Mouse (Mus musculus): ENCODE measurements around the gene Rab11fip5. TPM values are rescaled to one million over a fixed set of nuclear protein-coding genes. Genes with fewer than 3 reads are reported as not detected.

The Rab11fip5 gene
- polyA plus RNA-seq, 1 experiment from 2014 or later = 17.5 TPM

GRCm38 (mm10) chr6:85339273-85339901 is 35.0 kb downstream of the Rab11fip5 start:
- peaks cover 17% of the 10 kb centered on the region for H3K27me3 ChIP-seq (ENCODE audit: control insufficient read depth, insufficient read depth, low read length)
- no peak for ATAC-seq (replicated peaks; ENCODE audit: insufficient number of reproducible peaks, low FRiP score, low TSS enrichment)
- peaks cover 6% of the 10 kb centered on the region; the same call in 1 of the 2 replicates for H3K36me3 ChIP-seq (ENCODE audit: control insufficient read depth, insufficient read depth, low read length)
- H3K4me3 ChIP-seq (ENCODE audit: low read depth, low read length) = no peak overlapping the region
- no peak overlapping the region for H3K4me2 ChIP-seq
- H3K27ac ChIP-seq (ENCODE audit: low read depth, low read length) = no peak overlapping the region
- H3K9ac ChIP-seq (ENCODE audit: low read depth, low read length) = no peak overlapping the region
- H3K9me3 ChIP-seq (replicated peaks; ENCODE audit: control insufficient read depth, low read length) = no peaks in the 10 kb centered on the region
- 78% methylated on average over 1 of the region's 1 CpGs for WGBS (ENCODE audit: insufficient replicate concordance)
- H3K4me1 ChIP-seq (ENCODE audit: control insufficient read depth, insufficient read depth, low read length) = no peaks in the 10 kb centered on the region

- WGBS (ENCODE audit: insufficient replicate concordance) = 74% methylated on average over 9 of the region's 9 CpGs
- Histone ChIP-seq H3K36me3 (ENCODE audit: control insufficient read depth, insufficient read depth, low read length) (peaks cover 6% of the 10 kb centered on the region; the same call in 1 of the 2 replicates), H3K9me3 (replicated peaks; ENCODE audit: control insufficient read depth, low read length) (no peaks in the 10 kb centered on the region), H3K27me3 (ENCODE audit: control insufficient read depth, insufficient read depth, low read length) (peaks cover 16% of the 10 kb centered on the region), H3K4me2 (no peak overlapping the region), H3K27ac (ENCODE audit: low read depth, low read length) (no peak overlapping the region), H3K4me3 (ENCODE audit: low read depth, low read length) (no peak overlapping the region), H3K9ac (ENCODE audit: low read depth, low read length) (no peak overlapping the region), H3K4me1 (ENCODE audit: control insufficient read depth, insufficient read depth, low read length) (no peaks in the 10 kb centered on the region)
- ATAC-seq (replicated peaks; ENCODE audit: insufficient number of reproducible peaks, low FRiP score, low TSS enrichment) = no peak
Measured at GRCm38 (mm10) chr6:85336944-85337343, 37.5 kb downstream of the Rab11fip5 start.

GRCm38 (mm10) chr6:85335352-85335751 is 39.1 kb downstream of the Rab11fip5 start:
- H3K27me3 ChIP-seq (ENCODE audit: control insufficient read depth, insufficient read depth, low read length) = peaks cover 13% of the 10 kb centered on the region
- no peak overlapping the region for H3K9ac ChIP-seq (ENCODE audit: low read depth, low read length)
- ATAC-seq (replicated peaks; ENCODE audit: insufficient number of reproducible peaks, low FRiP score, low TSS enrichment) = no peak
- H3K4me1 ChIP-seq (ENCODE audit: control insufficient read depth, insufficient read depth, low read length) = no peaks in the 10 kb centered on the region
- H3K9me3 ChIP-seq (replicated peaks; ENCODE audit: control insufficient read depth, low read length) = no peaks in the 10 kb centered on the region
- H3K4me3 ChIP-seq (ENCODE audit: low read depth, low read length) = no peak overlapping the region
- no peak overlapping the region for H3K4me2 ChIP-seq
- WGBS (ENCODE audit: insufficient replicate concordance) = 55% methylated on average over 3 of the region's 3 CpGs
- H3K27ac ChIP-seq (ENCODE audit: low read depth, low read length) = no peak overlapping the region
- H3K36me3 ChIP-seq (ENCODE audit: control insufficient read depth, insufficient read depth, low read length) = peaks cover 4% of the 10 kb centered on the region; the same call in 1 of the 2 replicates

- 72% methylated on average over 5 of the region's 5 CpGs for WGBS (ENCODE audit: insufficient replicate concordance)
- no peak for ATAC-seq (replicated peaks; ENCODE audit: insufficient number of reproducible peaks, low FRiP score, low TSS enrichment)
- H3K4me2 ChIP-seq = no peak overlapping the region
- H3K36me3 ChIP-seq (ENCODE audit: control insufficient read depth, insufficient read depth, low read length) = peaks cover 4% of the 10 kb centered on the region; the same call in 1 of the 2 replicates
- peaks cover 11% of the 10 kb centered on the region for H3K27me3 ChIP-seq (ENCODE audit: control insufficient read depth, insufficient read depth, low read length)
- no peak overlapping the region for H3K4me3 ChIP-seq (ENCODE audit: low read depth, low read length)
- H3K9me3 ChIP-seq (replicated peaks; ENCODE audit: control insufficient read depth, low read length) = no peaks in the 10 kb centered on the region
- no peaks in the 10 kb centered on the region for H3K4me1 ChIP-seq (ENCODE audit: control insufficient read depth, insufficient read depth, low read length)
- no peak overlapping the region for H3K27ac ChIP-seq (ENCODE audit: low read depth, low read length)
- no peak overlapping the region for H3K9ac ChIP-seq (ENCODE audit: low read depth, low read length)
Measured at GRCm38 (mm10) chr6:85334851-85335250, 39.6 kb downstream of the Rab11fip5 start.

GRCm38 (mm10) chr6:85334251-85334650 is 40.2 kb downstream of the Rab11fip5 start:
- Histone ChIP-seq H3K4me3 (ENCODE audit: low read depth, low read length) (no peak overlapping the region), H3K9me3 (replicated peaks; ENCODE audit: control insufficient read depth, low read length) (no peaks in the 10 kb centered on the region), H3K36me3 (ENCODE audit: control insufficient read depth, insufficient read depth, low read length) (peaks cover 4% of the 10 kb centered on the region; the same call in 1 of the 2 replicates), H3K27me3 (ENCODE audit: control insufficient read depth, insufficient read depth, low read length) (peaks cover 8% of the 10 kb centered on the region), H3K27ac (ENCODE audit: low read depth, low read length) (no peak overlapping the region), H3K4me2 (peak overlapping the region; percentile 100; the same call in 1 of the 2 replicates), H3K9ac (ENCODE audit: low read depth, low read length) (no peak overlapping the region), H3K4me1 (ENCODE audit: control insufficient read depth, insufficient read depth, low read length) (no peaks in the 10 kb centered on the region)
- ATAC-seq (replicated peaks; ENCODE audit: insufficient number of reproducible peaks, low FRiP score, low TSS enrichment) = no peak

- H3K9ac ChIP-seq (ENCODE audit: low read depth, low read length) = peak overlapping the region; percentile 64
- H3K4me2 ChIP-seq = peak overlapping the region; percentile 100
- WGBS (ENCODE audit: insufficient replicate concordance) = 2% methylated on average over 13 of the region's 13 CpGs
- peaks cover 4% of the 10 kb centered on the region; the same call in 1 of the 2 replicates for H3K36me3 ChIP-seq (ENCODE audit: control insufficient read depth, insufficient read depth, low read length)
- H3K9me3 ChIP-seq (replicated peaks; ENCODE audit: control insufficient read depth, low read length) = no peaks in the 10 kb centered on the region
- H3K4me1 ChIP-seq (ENCODE audit: control insufficient read depth, insufficient read depth, low read length) = no peaks in the 10 kb centered on the region
- ATAC-seq (replicated peaks; ENCODE audit: insufficient number of reproducible peaks, low FRiP score, low TSS enrichment) = no peak
- no peak overlapping the region; the same call in 1 of the 2 replicates for H3K27ac ChIP-seq (ENCODE audit: low read depth, low read length)
- H3K4me3 ChIP-seq (ENCODE audit: low read depth, low read length) = peak overlapping the region; percentile 69
- peaks cover 8% of the 10 kb centered on the region for H3K27me3 ChIP-seq (ENCODE audit: control insufficient read depth, insufficient read depth, low read length)
Measured at GRCm38 (mm10) chr6:85333732-85334131, 40.7 kb downstream of the Rab11fip5 start.

GRCm38 (mm10) chr6:85333000-85333669 is 41.3 kb downstream of the Rab11fip5 start, which contains the start of gene Sfxn5:
Sfxn5 (minus strand) TSS chr6:85333422.
- peaks cover 8% of the 10 kb centered on the region for H3K27me3 ChIP-seq (ENCODE audit: control insufficient read depth, insufficient read depth, low read length)
- no peaks in the 10 kb centered on the region for H3K4me1 ChIP-seq (ENCODE audit: control insufficient read depth, insufficient read depth, low read length)
- under 1% methylated on average over 49 of the region's 49 CpGs for WGBS (ENCODE audit: insufficient replicate concordance)
- ATAC-seq (replicated peaks; ENCODE audit: insufficient number of reproducible peaks, low FRiP score, low TSS enrichment) = peak; percentile 95
- H3K9ac ChIP-seq (ENCODE audit: low read depth, low read length) = peak within 1 kb of the TSS; percentile 79
- peak within 1 kb of the TSS; percentile 84 for H3K27ac ChIP-seq (ENCODE audit: low read depth, low read length)
- no peaks in the 10 kb centered on the region for H3K9me3 ChIP-seq (replicated peaks; ENCODE audit: control insufficient read depth, low read length)
- peak within 1 kb of the TSS; percentile 100 for H3K4me2 ChIP-seq
- peak within 1 kb of the TSS; percentile 69 for H3K4me3 ChIP-seq (ENCODE audit: low read depth, low read length)
- peaks cover 4% of the 10 kb centered on the region; the same call in 1 of the 2 replicates for H3K36me3 ChIP-seq (ENCODE audit: control insufficient read depth, insufficient read depth, low read length)

GRCm38 (mm10) chr6:85332351-85332999 is 42.0 kb downstream of the Rab11fip5 start:
- H3K27ac ChIP-seq (ENCODE audit: low read depth, low read length) = no peak overlapping the region
- no peaks in the 10 kb centered on the region for H3K4me1 ChIP-seq (ENCODE audit: control insufficient read depth, insufficient read depth, low read length)
- WGBS (ENCODE audit: insufficient replicate concordance) = under 1% methylated on average over 41 of the region's 41 CpGs
- peaks cover 8% of the 10 kb centered on the region for H3K27me3 ChIP-seq (ENCODE audit: control insufficient read depth, insufficient read depth, low read length)
- peak; percentile 36; the same call in 1 of the 2 replicates for ATAC-seq (replicated peaks; ENCODE audit: insufficient number of reproducible peaks, low FRiP score, low TSS enrichment)
- H3K9ac ChIP-seq (ENCODE audit: low read depth, low read length) = peak overlapping the region; percentile 79
- peaks cover 4% of the 10 kb centered on the region; the same call in 1 of the 2 replicates for H3K36me3 ChIP-seq (ENCODE audit: control insufficient read depth, insufficient read depth, low read length)
- H3K9me3 ChIP-seq (replicated peaks; ENCODE audit: control insufficient read depth, low read length) = no peaks in the 10 kb centered on the region
- H3K4me3 ChIP-seq (ENCODE audit: low read depth, low read length) = peak overlapping the region; percentile 69
- peak overlapping the region; percentile 100 for H3K4me2 ChIP-seq
